Mouse (Mus musculus): ENCODE measurements around the gene Cdkn2c. TPM values are rescaled to one million over a fixed set of nuclear protein-coding genes. Genes with fewer than 3 reads are reported as not detected.
A peak's percentile ranks its signal among the peaks of the same experiment; 100 is the strongest.

Cdkn2c gene
- polyA plus RNA-seq, 1 experiment from 2014 or later: 4.3 TPM

- Histone ChIP-seq H3K4me1 (ENCODE audit: control insufficient read depth, insufficient read depth, low read depth, low read length) (peaks cover 5% of the 10 kb centered on the region), H3K27ac (ENCODE audit: low read depth, low read length) (no peak overlapping the region), H3K4me2 (ENCODE audit: low read length) (no peak overlapping the region), H3K36me3 (ENCODE audit: control insufficient read depth, insufficient read depth, low read length) (no peaks in the 10 kb centered on the region), H3K4me3 (ENCODE audit: low read length) (no peak overlapping the region), H3K27me3 (replicated peaks; ENCODE audit: control insufficient read depth, insufficient read depth, low read length) (peaks cover 35% of the 10 kb centered on the region), H3K9ac (ENCODE audit: low read depth, low read length) (no peak overlapping the region), H3K9me3 (ENCODE audit: control insufficient read depth, low read length) (no peaks in the 10 kb centered on the region)
- ATAC-seq: no peak
- 26% methylated on average over 2 of the region's 2 CpGs for WGBS
Measured at GRCm38 (mm10) chr4:109659571-109659970, 7.4 kb downstream of the Cdkn2c start.

GRCm38 (mm10) chr4:109658826-109659225 lies 8.2 kb downstream of the Cdkn2c start:
- Histone ChIP-seq H3K9ac (ENCODE audit: low read depth, low read length) (no peak overlapping the region), H3K4me2 (ENCODE audit: low read length) (no peak overlapping the region), H3K36me3 (ENCODE audit: control insufficient read depth, insufficient read depth, low read length) (no peaks in the 10 kb centered on the region), H3K27me3 (replicated peaks; ENCODE audit: control insufficient read depth, insufficient read depth, low read length) (peaks cover 34% of the 10 kb centered on the region), H3K9me3 (ENCODE audit: control insufficient read depth, low read length) (no peaks in the 10 kb centered on the region), H3K4me3 (ENCODE audit: low read length) (no peak overlapping the region), H3K4me1 (ENCODE audit: control insufficient read depth, insufficient read depth, low read depth, low read length) (peaks cover 5% of the 10 kb centered on the region), H3K27ac (ENCODE audit: low read depth, low read length) (no peak overlapping the region)
- no peak for ATAC-seq
- 16% methylated on average over 8 of the region's 8 CpGs for WGBS

GRCm38 (mm10) chr4:109657851-109658500 lies 9.0 kb downstream of the Cdkn2c start:
- Histone ChIP-seq H3K4me2 (ENCODE audit: low read length) (peak overlapping the region; percentile 61), H3K9me3 (ENCODE audit: control insufficient read depth, low read length) (no peaks in the 10 kb centered on the region), H3K4me3 (ENCODE audit: low read length) (peak overlapping the region; percentile 37), H3K27me3 (replicated peaks; ENCODE audit: control insufficient read depth, insufficient read depth, low read length) (peaks cover 37% of the 10 kb centered on the region), H3K27ac (ENCODE audit: low read depth, low read length) (no peak overlapping the region), H3K36me3 (ENCODE audit: control insufficient read depth, insufficient read depth, low read length) (no peaks in the 10 kb centered on the region), H3K4me1 (ENCODE audit: control insufficient read depth, insufficient read depth, low read depth, low read length) (peaks cover 5% of the 10 kb centered on the region), H3K9ac (ENCODE audit: low read depth, low read length) (no peak overlapping the region)
- no peak for ATAC-seq
- WGBS: 3% methylated on average over 20 of the region's 20 CpGs

- Histone ChIP-seq H3K9ac (ENCODE audit: low read depth, low read length) (no peak overlapping the region), H3K36me3 (ENCODE audit: control insufficient read depth, insufficient read depth, low read length) (no peaks in the 10 kb centered on the region), H3K9me3 (ENCODE audit: control insufficient read depth, low read length) (no peaks in the 10 kb centered on the region), H3K4me1 (ENCODE audit: control insufficient read depth, insufficient read depth, low read depth, low read length) (peaks cover 5% of the 10 kb centered on the region), H3K27me3 (replicated peaks; ENCODE audit: control insufficient read depth, insufficient read depth, low read length) (peaks cover 34% of the 10 kb centered on the region), H3K4me3 (ENCODE audit: low read length) (peak overlapping the region; percentile 37), H3K27ac (ENCODE audit: low read depth, low read length) (no peak overlapping the region), H3K4me2 (ENCODE audit: low read length) (peak overlapping the region; percentile 61)
- ATAC-seq: peak; percentile 68
- WGBS: under 1% methylated on average over 49 of the region's 53 CpGs
Measured at GRCm38 (mm10) chr4:109657021-109657850, 9.8 kb downstream of the Cdkn2c start.

GRCm38 (mm10) chr4:109656301-109656700 lies 10.7 kb downstream of the Cdkn2c start:
- 21% methylated on average over 4 of the region's 4 CpGs for WGBS

GRCm38 (mm10) chr4:109655738-109656137 lies 11.3 kb downstream of the Cdkn2c start:
- 46% methylated on average over 2 of the region's 2 CpGs for WGBS
- peaks cover 28% of the 10 kb centered on the region for H3K27me3 ChIP-seq (replicated peaks; ENCODE audit: control insufficient read depth, insufficient read depth, low read length)
- H3K9me3 ChIP-seq (ENCODE audit: control insufficient read depth, low read length): no peaks in the 10 kb centered on the region
- no peak overlapping the region for H3K27ac ChIP-seq (ENCODE audit: low read depth, low read length)
- peaks cover 5% of the 10 kb centered on the region for H3K4me1 ChIP-seq (ENCODE audit: control insufficient read depth, insufficient read depth, low read depth, low read length)
- ATAC-seq: no peak
- H3K4me2 ChIP-seq (ENCODE audit: low read length): no peak overlapping the region
- H3K9ac ChIP-seq (ENCODE audit: low read depth, low read length): no peak overlapping the region
- H3K4me3 ChIP-seq (ENCODE audit: low read length): no peak overlapping the region
- no peaks in the 10 kb centered on the region for H3K36me3 ChIP-seq (ENCODE audit: control insufficient read depth, insufficient read depth, low read length)

More at GRCm38 (mm10) chr4:109656301-109656700, 10.7 kb downstream of the Cdkn2c start:
- no peak overlapping the region for H3K4me2 ChIP-seq (ENCODE audit: low read length)
- peaks cover 29% of the 10 kb centered on the region for H3K27me3 ChIP-seq (replicated peaks; ENCODE audit: control insufficient read depth, insufficient read depth, low read length)
- H3K36me3 ChIP-seq (ENCODE audit: control insufficient read depth, insufficient read depth, low read length): no peaks in the 10 kb centered on the region
- H3K4me3 ChIP-seq (ENCODE audit: low read length): no peak overlapping the region
- peaks cover 5% of the 10 kb centered on the region for H3K4me1 ChIP-seq (ENCODE audit: control insufficient read depth, insufficient read depth, low read depth, low read length)
- no peak for ATAC-seq
- no peak overlapping the region for H3K9ac ChIP-seq (ENCODE audit: low read depth, low read length)
- H3K9me3 ChIP-seq (ENCODE audit: control insufficient read depth, low read length): no peaks in the 10 kb centered on the region
- no peak overlapping the region for H3K27ac ChIP-seq (ENCODE audit: low read depth, low read length)

- H3K4me1 ChIP-seq (ENCODE audit: control insufficient read depth, insufficient read depth, low read depth, low read length): peaks cover 5% of the 10 kb centered on the region
- no peak overlapping the region for H3K27ac ChIP-seq (ENCODE audit: low read depth, low read length)
- H3K4me2 ChIP-seq (ENCODE audit: low read length): no peak overlapping the region
- H3K36me3 ChIP-seq (ENCODE audit: control insufficient read depth, insufficient read depth, low read length): no peaks in the 10 kb centered on the region
- H3K4me3 ChIP-seq (ENCODE audit: low read length): no peak overlapping the region
- ATAC-seq: no peak
- no peak overlapping the region for H3K9ac ChIP-seq (ENCODE audit: low read depth, low read length)
- peaks cover 21% of the 10 kb centered on the region for H3K27me3 ChIP-seq (replicated peaks; ENCODE audit: control insufficient read depth, insufficient read depth, low read length)
- WGBS: 65% methylated on average over 2 of the region's 2 CpGs
- no peaks in the 10 kb centered on the region for H3K9me3 ChIP-seq (ENCODE audit: control insufficient read depth, low read length)
Measured at GRCm38 (mm10) chr4:109654701-109655100, 12.3 kb downstream of the Cdkn2c start.

- Histone ChIP-seq H3K4me1 (ENCODE audit: control insufficient read depth, insufficient read depth, low read depth, low read length) (peaks cover 5% of the 10 kb centered on the region), H3K9ac (ENCODE audit: low read depth, low read length) (no peak overlapping the region), H3K9me3 (ENCODE audit: control insufficient read depth, low read length) (no peaks in the 10 kb centered on the region), H3K4me2 (ENCODE audit: low read length) (no peak overlapping the region), H3K27me3 (replicated peaks; ENCODE audit: control insufficient read depth, insufficient read depth, low read length) (peaks cover 20% of the 10 kb centered on the region), H3K27ac (ENCODE audit: low read depth, low read length) (no peak overlapping the region), H3K4me3 (ENCODE audit: low read length) (no peak overlapping the region), H3K36me3 (ENCODE audit: control insufficient read depth, insufficient read depth, low read length) (no peaks in the 10 kb centered on the region)
- ATAC-seq: no peak
Measured at GRCm38 (mm10) chr4:109653251-109653650, 13.7 kb downstream of the Cdkn2c start.

GRCm38 (mm10) chr4:109649331-109649730 lies 17.7 kb downstream of the Cdkn2c start:
- 86% methylated on average over 5 of the region's 5 CpGs for WGBS
- H3K4me3 ChIP-seq (ENCODE audit: low read length): no peak overlapping the region
- H3K9ac ChIP-seq (ENCODE audit: low read depth, low read length): no peak overlapping the region
- no peak overlapping the region for H3K27ac ChIP-seq (ENCODE audit: low read depth, low read length)
- H3K27me3 ChIP-seq (replicated peaks; ENCODE audit: control insufficient read depth, insufficient read depth, low read length): 0 out of 2 replicates have a peak, but pooled peaks cover 3% of the 10 kb centered on the region
- H3K4me1 ChIP-seq (ENCODE audit: control insufficient read depth, insufficient read depth, low read depth, low read length): no peaks in the 10 kb centered on the region
- H3K9me3 ChIP-seq (ENCODE audit: control insufficient read depth, low read length): no peaks in the 10 kb centered on the region
- no peaks in the 10 kb centered on the region for H3K36me3 ChIP-seq (ENCODE audit: control insufficient read depth, insufficient read depth, low read length)
- no peak for ATAC-seq
- no peak overlapping the region for H3K4me2 ChIP-seq (ENCODE audit: low read length)
